Mouse (Mus musculus) small intestine, adult 2 months (tissue): Measurements from ENCODE around the gene Sox15.

Experiments used
- CTCF ChIP-seq: fragments of 200-500 bp; IDR thresholded peaks from 2 replicates; pipeline ENCODE4 v1.5.1; 2012; ENCODE audit warnings: low read depth, mild to moderate bottlenecking, control low read depth, inconsistent platforms, low read length, moderate library complexity, mixed read lengths; ENCODE audit not compliant: insufficient replicate concordance, insufficient read length; ENCODE audit errors: extremely low read depth
- POLR2A ChIP-seq: fragments of 200-500 bp; IDR thresholded peaks from 2 replicates; pipeline ENCODE4 v1.6.1; 2012; ENCODE audit warnings: low read depth, mild to moderate bottlenecking, control low read depth, inconsistent platforms, low read length, moderate library complexity

DNA sequence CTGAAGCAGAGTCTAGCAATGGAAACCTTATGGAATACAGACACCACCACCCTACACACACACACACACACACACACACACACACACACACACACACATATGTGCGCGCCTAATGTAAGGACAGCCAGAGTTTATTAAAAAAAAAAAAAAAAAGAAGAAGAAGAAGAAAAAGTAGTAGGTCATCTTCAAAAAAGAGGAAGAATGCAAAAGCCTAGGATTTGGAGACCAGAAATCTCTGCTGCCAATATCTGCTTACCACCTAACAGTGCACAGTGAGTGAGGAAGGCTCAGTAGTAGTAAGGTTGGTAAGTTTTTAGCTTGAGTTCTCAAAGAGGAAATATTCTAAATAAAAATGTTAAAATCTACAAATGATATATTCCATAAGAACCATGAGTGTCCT, 24.0 kb downstream of the Sox15 start:
- no peak for TF ChIP-seq CTCF
- TF ChIP-seq POLR2A, result no peak
